Mouse (Mus musculus): ENCODE measurements at regions not wholly inside any gene's neighbourhood (a gene's known extent, or its start where the extent isn't known, plus 50 kb on each side); places are given as distances from the start of the nearest gene placed in this dataset.
A peak's percentile ranks its signal among the peaks of the same experiment; 100 is the strongest.
"Not testable (repeated sequence)": the region's sequence is repeated elsewhere in the genome, so short reads cannot be mapped to it uniquely, and the experiment has no call there.

- H3K36me3 ChIP-seq (ENCODE audit: insufficient read depth, low read length): no peaks in the 10 kb centered on the region
- no peaks in the 10 kb centered on the region; the same call in 1 of the 2 replicates for H3K27me3 ChIP-seq (ENCODE audit: insufficient read depth, low read length)
- H3K4me2 ChIP-seq (replicated peaks; ENCODE audit: low read depth, low read length): no peak overlapping the region
- no peak overlapping the region for H3K4me3 ChIP-seq (ENCODE audit: low read length)
- WGBS: 88% methylated on average over 4 of the region's 4 CpGs
- no peak overlapping the region for H3K9ac ChIP-seq (replicated peaks; ENCODE audit: low read length)
- no peak for ATAC-seq (ENCODE audit: low FRiP score, low TSS enrichment)
- H3K4me1 ChIP-seq (ENCODE audit: insufficient read depth, low read length): no peaks in the 10 kb centered on the region
- H3K9me3 ChIP-seq (ENCODE audit: low read length): peaks cover 6% of the 10 kb centered on the region; the same call in 1 of the 2 replicates
- no peak overlapping the region for H3K27ac ChIP-seq (ENCODE audit: low read length)
These were observed 288.0 kb downstream of the Sfmbt2 start for GRCm38 (mm10) chr2:10658317-10658716.

- H3K9ac ChIP-seq (replicated peaks; ENCODE audit: low read length); ATAC-seq (ENCODE audit: low FRiP score, low TSS enrichment); H3K36me3 ChIP-seq (ENCODE audit: insufficient read depth, low read length); H3K4me3 ChIP-seq (ENCODE audit: low read length); H3K9me3 ChIP-seq (ENCODE audit: low read length); H3K27ac ChIP-seq (ENCODE audit: low read length); H3K4me2 ChIP-seq (replicated peaks; ENCODE audit: low read depth, low read length); H3K27me3 ChIP-seq (ENCODE audit: insufficient read depth, low read length): not testable (repeated sequence)
- 78% methylated on average over 1 of the region's 1 CpGs for WGBS
- H3K4me1 ChIP-seq (ENCODE audit: insufficient read depth, low read length): peaks cover 19% of the 10 kb centered on the region
These were observed 297.6 kb downstream of the Sfmbt2 start for GRCm38 (mm10) chr2:10667915-10668314.

GRCm38 (mm10) chr2:10670423-10671298, 300.4 kb downstream of the Sfmbt2 start:
- 14% methylated on average over 7 of the region's 7 CpGs for WGBS
- ATAC-seq (ENCODE audit: low FRiP score, low TSS enrichment): peak; percentile 68
- no peaks in the 10 kb centered on the region for H3K9me3 ChIP-seq (ENCODE audit: low read length)
- no peaks in the 10 kb centered on the region for H3K36me3 ChIP-seq (ENCODE audit: insufficient read depth, low read length)
- peaks cover 27% of the 10 kb centered on the region for H3K4me1 ChIP-seq (ENCODE audit: insufficient read depth, low read length)
- no peak overlapping the region for H3K9ac ChIP-seq (replicated peaks; ENCODE audit: low read length)
- no peak overlapping the region for H3K4me2 ChIP-seq (replicated peaks; ENCODE audit: low read depth, low read length)
- H3K4me3 ChIP-seq (ENCODE audit: low read length): no peak overlapping the region
- no peak overlapping the region for H3K27ac ChIP-seq (ENCODE audit: low read length)
- no peaks in the 10 kb centered on the region for H3K27me3 ChIP-seq (ENCODE audit: insufficient read depth, low read length)

- H3K27me3 ChIP-seq (ENCODE audit: insufficient read depth, low read length): no peaks in the 10 kb centered on the region
- H3K4me1 ChIP-seq (ENCODE audit: insufficient read depth, low read length): peaks cover 27% of the 10 kb centered on the region
- H3K4me3 ChIP-seq (ENCODE audit: low read length): no peak overlapping the region
- ATAC-seq (ENCODE audit: low FRiP score, low TSS enrichment): peak; percentile 27; the same call in 1 of the 2 replicates
- H3K36me3 ChIP-seq (ENCODE audit: insufficient read depth, low read length): no peaks in the 10 kb centered on the region
- H3K4me2 ChIP-seq (replicated peaks; ENCODE audit: low read depth, low read length): no peak overlapping the region
- H3K27ac ChIP-seq (ENCODE audit: low read length): no peak overlapping the region
- no peak overlapping the region for H3K9ac ChIP-seq (replicated peaks; ENCODE audit: low read length)
- no peaks in the 10 kb centered on the region for H3K9me3 ChIP-seq (ENCODE audit: low read length)
- 49% methylated on average over 2 of the region's 2 CpGs for WGBS
These were observed 301.0 kb downstream of the Sfmbt2 start for GRCm38 (mm10) chr2:10671299-10671632.

GRCm38 (mm10) chr2:10672196-10672595, 301.9 kb downstream of the Sfmbt2 start:
- Histone ChIP-seq H3K27ac (ENCODE audit: low read length) (no peak overlapping the region), H3K4me3 (ENCODE audit: low read length) (no peak overlapping the region), H3K4me2 (replicated peaks; ENCODE audit: low read depth, low read length) (no peak overlapping the region), H3K9ac (replicated peaks; ENCODE audit: low read length) (no peak overlapping the region), H3K27me3 (ENCODE audit: insufficient read depth, low read length) (no peaks in the 10 kb centered on the region), H3K36me3 (ENCODE audit: insufficient read depth, low read length) (no peaks in the 10 kb centered on the region), H3K4me1 (ENCODE audit: insufficient read depth, low read length) (peaks cover 27% of the 10 kb centered on the region), H3K9me3 (ENCODE audit: low read length) (no peaks in the 10 kb centered on the region)
- 85% methylated on average over 4 of the region's 4 CpGs for WGBS
- no peak for ATAC-seq (ENCODE audit: low FRiP score, low TSS enrichment)

- Histone ChIP-seq H3K27me3 (ENCODE audit: insufficient read depth, low read length) (no peaks in the 10 kb centered on the region), H3K4me3 (ENCODE audit: low read length) (no peak overlapping the region), H3K4me1 (ENCODE audit: insufficient read depth, low read length) (peaks cover 27% of the 10 kb centered on the region), H3K9me3 (ENCODE audit: low read length) (no peaks in the 10 kb centered on the region), H3K36me3 (ENCODE audit: insufficient read depth, low read length) (no peaks in the 10 kb centered on the region), H3K9ac (replicated peaks; ENCODE audit: low read length) (no peak overlapping the region), H3K4me2 (replicated peaks; ENCODE audit: low read depth, low read length) (no peak overlapping the region), H3K27ac (ENCODE audit: low read length) (no peak overlapping the region)
- 23% methylated on average over 6 of the region's 6 CpGs for WGBS
- no peak for ATAC-seq (ENCODE audit: low FRiP score, low TSS enrichment)
These were observed 304.5 kb downstream of the Sfmbt2 start for GRCm38 (mm10) chr2:10674738-10675349.

GRCm38 (mm10) chr2:10701459-10701858, 331.1 kb downstream of the Sfmbt2 start:
- no peaks in the 10 kb centered on the region for H3K36me3 ChIP-seq (ENCODE audit: insufficient read depth, low read length)
- no peak for ATAC-seq (ENCODE audit: low FRiP score, low TSS enrichment)
- H3K9ac ChIP-seq (replicated peaks; ENCODE audit: low read length): no peak overlapping the region
- WGBS: 33% methylated on average over 10 of the region's 10 CpGs
- no peak overlapping the region for H3K4me2 ChIP-seq (replicated peaks; ENCODE audit: low read depth, low read length)
- no peaks in the 10 kb centered on the region for H3K4me1 ChIP-seq (ENCODE audit: insufficient read depth, low read length)
- no peaks in the 10 kb centered on the region for H3K9me3 ChIP-seq (ENCODE audit: low read length)
- H3K4me3 ChIP-seq (ENCODE audit: low read length): no peak overlapping the region
- H3K27me3 ChIP-seq (ENCODE audit: insufficient read depth, low read length): no peaks in the 10 kb centered on the region
- H3K27ac ChIP-seq (ENCODE audit: low read length): no peak overlapping the region

- Histone ChIP-seq H3K27ac (ENCODE audit: low read length) (no peak overlapping the region), H3K4me2 (replicated peaks; ENCODE audit: low read depth, low read length) (no peak overlapping the region), H3K36me3 (ENCODE audit: insufficient read depth, low read length) (no peaks in the 10 kb centered on the region), H3K27me3 (ENCODE audit: insufficient read depth, low read length) (no peaks in the 10 kb centered on the region), H3K9me3 (ENCODE audit: low read length) (no peaks in the 10 kb centered on the region), H3K4me1 (ENCODE audit: insufficient read depth, low read length) (no peaks in the 10 kb centered on the region), H3K4me3 (ENCODE audit: low read length) (no peak overlapping the region), H3K9ac (replicated peaks; ENCODE audit: low read length) (no peak overlapping the region)
- 72% methylated on average over 5 of the region's 5 CpGs for WGBS
- no peak for ATAC-seq (ENCODE audit: low FRiP score, low TSS enrichment)
These were observed 348.1 kb downstream of the Sfmbt2 start for GRCm38 (mm10) chr2:10718366-10718765.

GRCm38 (mm10) chr2:10734337-10734736, 364.0 kb downstream of the Sfmbt2 start:
- not testable (repeated sequence) for H3K4me2 ChIP-seq (replicated peaks; ENCODE audit: low read depth, low read length); H3K27me3 ChIP-seq (ENCODE audit: insufficient read depth, low read length); H3K9me3 ChIP-seq (ENCODE audit: low read length); H3K4me3 ChIP-seq (ENCODE audit: low read length); ATAC-seq (ENCODE audit: low FRiP score, low TSS enrichment); H3K9ac ChIP-seq (replicated peaks; ENCODE audit: low read length); H3K27ac ChIP-seq (ENCODE audit: low read length); H3K4me1 ChIP-seq (ENCODE audit: insufficient read depth, low read length); H3K36me3 ChIP-seq (ENCODE audit: insufficient read depth, low read length)
- WGBS: 97% methylated on average over 5 of the region's 5 CpGs

All from kidney, embryonic 16.5 days (tissue).